ENCODE assay signal across 8 mouse cellular contexts in the genomic region with DNA sequence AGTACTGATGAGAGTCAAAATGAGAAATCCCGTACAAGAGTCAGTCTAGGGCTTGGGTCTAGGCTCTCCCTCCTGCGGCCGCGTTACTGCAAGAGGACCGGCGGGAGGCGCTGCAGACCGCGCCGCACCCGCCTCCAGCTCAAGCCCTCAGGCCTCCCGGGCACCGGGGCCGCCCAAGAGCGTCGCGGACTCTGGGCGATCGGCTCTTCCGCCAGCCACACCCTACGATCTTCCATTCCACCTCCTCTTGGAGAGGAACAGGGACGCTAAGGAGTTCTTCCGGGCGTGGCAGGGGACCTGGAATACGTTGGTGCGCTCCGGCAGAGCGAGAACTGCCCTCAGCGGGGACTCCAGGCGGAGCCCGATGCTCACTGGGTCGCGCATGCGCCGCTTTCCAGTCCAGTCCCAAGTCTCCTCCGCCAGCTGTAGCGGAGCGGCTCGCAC. TPM values are rescaled to one million over a fixed set of nuclear protein-coding genes. Genes with fewer than 3 reads are reported as not detected.
DNase-seq lines count a peak whose midpoint lies in the region; ATAC-seq and TF ChIP-seq lines count a peak whose summit lies in the region.

No protein-coding gene starts in this region.

- H3K4me1 ChIP-seq in embryonic facial prominence, embryonic 11.5 days (ENCODE audit: control insufficient read depth, insufficient read depth, low read length): no peaks in the 10 kb centered on the region
- no peaks in the 10 kb centered on the region for H3K4me1 ChIP-seq in heart, adult 2 months (ENCODE audit: control insufficient read depth, insufficient read depth, low read length)
- no peaks in the 10 kb centered on the region for H3K4me1 ChIP-seq in limb, embryonic 12.5 days (replicated peaks)
- H3K4me1 ChIP-seq in midbrain, embryonic 12.5 days: peaks cover 2% of the 10 kb centered on the region; the same call in 1 of the 2 replicates

- peak overlapping the region; percentile 83 for H3K9ac ChIP-seq in embryonic facial prominence, embryonic 11.5 days (replicated peaks; ENCODE audit: low read length)
- H3K9ac ChIP-seq in heart, adult 2 months (ENCODE audit: low read depth, low read length): peak overlapping the region; percentile 73
- peak overlapping the region; percentile 71 for H3K9ac ChIP-seq in limb, embryonic 12.5 days (replicated peaks)
- H3K9ac ChIP-seq in midbrain, embryonic 12.5 days (replicated peaks): peak overlapping the region; percentile 80

- intact Hi-C loops in heart, adult 2 months (cut with DNase I): loop anchor here (1.0 to 10.0 kb wide), 5 partner anchors 540 to 1171 kb away; no protein-coding TSS in a partner anchor

- no peaks in the 10 kb centered on the region for H3K36me3 ChIP-seq in embryonic facial prominence, embryonic 11.5 days (replicated peaks; ENCODE audit: control insufficient read depth, insufficient read depth, low read depth, low read length)
- no peaks in the 10 kb centered on the region for H3K36me3 ChIP-seq in heart, adult 2 months (ENCODE audit: control insufficient read depth, insufficient read depth, low read length)
- no peaks in the 10 kb centered on the region for H3K36me3 ChIP-seq in limb, embryonic 12.5 days
- no peaks in the 10 kb centered on the region for H3K36me3 ChIP-seq in midbrain, embryonic 12.5 days

- TF ChIP-seq CTCF in heart, adult 2 months (IDR thresholded peaks at IDR 0.05): no peak

- no peak overlapping the region for H3K27ac ChIP-seq in embryonic facial prominence, embryonic 11.5 days (replicated peaks; ENCODE audit: low read depth, low read length)
- H3K27ac ChIP-seq in heart, adult 2 months: peak overlapping the region; percentile 70
- peak overlapping the region; percentile 59; the same call in 1 of the 2 replicates for H3K27ac ChIP-seq in limb, embryonic 12.5 days
- H3K27ac ChIP-seq in midbrain, embryonic 12.5 days (replicated peaks): peak overlapping the region; percentile 35; the same call in 1 of the 2 replicates

- under 1% methylated on average over 39 of the region's 39 CpGs for WGBS in embryonic facial prominence, embryonic 11.5 days
- WGBS in heart, adult 2 months: under 1% methylated on average over 39 of the region's 39 CpGs
- WGBS in limb, embryonic 12.5 days: 0% methylated on average over 39 of the region's 39 CpGs
- WGBS in midbrain, embryonic 12.5 days: under 1% methylated on average over 39 of the region's 39 CpGs

- H3K9me3 ChIP-seq in embryonic facial prominence, embryonic 11.5 days (replicated peaks; ENCODE audit: control insufficient read depth, low read length): no peaks in the 10 kb centered on the region
- no peaks in the 10 kb centered on the region for H3K9me3 ChIP-seq in limb, embryonic 12.5 days
- no peaks in the 10 kb centered on the region for H3K9me3 ChIP-seq in midbrain, embryonic 12.5 days

- TF ChIP-seq EP300 in heart, adult 2 months (IDR thresholded peaks at IDR 0.05; ENCODE audit: insufficient read depth, low read depth, low read length): peak; percentile 58; the same call in 1 of the 2 replicates

- ATAC-seq in embryonic facial prominence, embryonic 11.5 days (replicated peaks; ENCODE audit: insufficient number of reproducible peaks, low FRiP score, low TSS enrichment, low read depth): peak; percentile 98
- peak; percentile 97 for ATAC-seq in limb, embryonic 12.5 days (ENCODE audit: insufficient number of reproducible peaks, insufficient read depth, low FRiP score, low TSS enrichment, low read depth)
- ATAC-seq in midbrain, embryonic 12.5 days (ENCODE audit: low FRiP score, low read depth): peak; percentile 97

- no peaks in the 10 kb centered on the region for H3K79me2 ChIP-seq in heart, adult 2 months (replicated peaks; ENCODE audit: control insufficient read depth, insufficient read depth, low read length)

- H3K27me3 ChIP-seq in embryonic facial prominence, embryonic 11.5 days (ENCODE audit: control insufficient read depth, insufficient read depth, low read length): no peaks in the 10 kb centered on the region
- no peaks in the 10 kb centered on the region for H3K27me3 ChIP-seq in heart, adult 2 months (ENCODE audit: control insufficient read depth, insufficient read depth, low read length)
- H3K27me3 ChIP-seq in limb, embryonic 12.5 days: peaks cover 15% of the 10 kb centered on the region; the same call in 1 of the 2 replicates
- H3K27me3 ChIP-seq in midbrain, embryonic 12.5 days: peaks cover 15% of the 10 kb centered on the region; the same call in 1 of the 2 replicates

- H3K4me2 ChIP-seq in embryonic facial prominence, embryonic 11.5 days (ENCODE audit: low read depth, low read length): peak overlapping the region; percentile 66
- peak overlapping the region; percentile 64 for H3K4me2 ChIP-seq in limb, embryonic 12.5 days
- H3K4me2 ChIP-seq in midbrain, embryonic 12.5 days (replicated peaks): peak overlapping the region; percentile 65

- peak; percentile 84 for DNase-seq in adrenal gland, postnatal 25 days
- DNase-seq in embryonic facial prominence, embryonic 11.5 days (ENCODE audit: low spot score): peak; percentile 85
- peak; percentile 89 for DNase-seq in heart, adult 2 months
- peak; percentile 83 for DNase-seq in kidney, adult 18-20 months
- peak; percentile 82 for DNase-seq in right cerebral cortex, postnatal 4 days
- DNase-seq in yolk sac, embryonic 10.5 days (ENCODE audit: low spot score): peak; percentile 80

- H3K4me3 ChIP-seq in embryonic facial prominence, embryonic 11.5 days (ENCODE audit: low read depth, low read length): peak overlapping the region; percentile 56
- peak overlapping the region; percentile 68 for H3K4me3 ChIP-seq in heart, adult 2 months
- peak overlapping the region; percentile 60 for H3K4me3 ChIP-seq in limb, embryonic 12.5 days (replicated peaks)
- peak overlapping the region; percentile 66 for H3K4me3 ChIP-seq in midbrain, embryonic 12.5 days

- peak; percentile 75 for TF ChIP-seq POLR2A in heart, adult 2 months (IDR thresholded peaks at IDR 0.05; ENCODE audit: insufficient read depth, low read depth, low read length)

RNA-seq across cellular contexts. Expression of gene Klf4, which starts 17.5 kb away (rescaled TPM):
- total RNA-seq in adrenal gland, postnatal 25 days (2021): 6.7 and 8.7 TPM in 2 replicates
- polyA plus RNA-seq in embryonic facial prominence, embryonic 11.5 days (2014; fragmentation: Nextera tagmentation; extraction: Ambion mirVana): 5.7 and 6.6 TPM in 2 replicates
- total RNA-seq in heart, adult 2 months (2021): 10 to 100 TPM; 35.6 to 43.4 TPM
- polyA plus RNA-seq in heart, adult 2 months (2012; rRNA removed): 17.5 and 27.2 TPM in 2 replicates
- 3.3 and 3.7 TPM in 2 replicates for polyA plus RNA-seq in limb, embryonic 12.5 days (2016; fragmentation: Nextera tagmentation; extraction: Ambion mirVana)
- 3.7 and 4.8 TPM in 2 replicates for polyA plus RNA-seq in midbrain, embryonic 12.5 days (2016; fragmentation: Nextera tagmentation; extraction: Ambion mirVana)
